Mouse (Mus musculus): ENCODE measurements around the gene Ccna1. TPM values are rescaled to one million over a fixed set of nuclear protein-coding genes. Genes with fewer than 3 reads are reported as not detected.

Gene Ccna1
- total and polyA plus RNA-seq, 3 experiments, result not detected

DNA sequence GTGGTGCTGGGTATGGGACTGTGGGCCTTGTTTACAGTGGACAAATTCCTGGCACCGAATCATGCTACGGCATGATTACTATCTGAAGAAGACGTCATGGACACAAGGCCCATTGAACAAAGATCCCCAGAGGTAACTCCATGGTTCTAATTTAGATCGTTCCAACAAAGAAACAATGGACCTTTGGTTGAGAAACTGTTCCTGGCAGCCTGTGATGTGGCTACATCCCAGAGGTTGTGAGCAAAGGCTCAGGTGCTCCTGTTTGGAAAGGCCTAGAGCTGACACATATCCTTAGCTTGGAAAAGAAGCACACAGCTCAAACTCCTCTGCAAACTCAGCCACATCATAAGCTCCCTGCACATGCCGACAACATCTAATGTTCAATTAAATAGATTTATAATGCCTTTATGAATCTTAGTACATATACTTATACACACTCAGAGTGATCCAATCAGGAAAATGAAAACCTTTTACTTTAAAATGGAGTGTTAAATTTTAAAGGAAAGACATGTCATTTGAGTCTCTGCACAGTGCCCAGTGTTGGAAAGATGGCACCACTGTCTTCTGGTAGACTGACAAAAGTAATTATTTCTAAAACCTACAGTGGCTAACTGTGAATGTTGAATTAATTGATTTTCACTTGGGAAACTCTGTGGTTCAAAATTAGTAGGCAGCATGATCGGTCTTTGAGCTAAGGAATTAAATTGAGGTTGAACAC, 19.4 kb upstream of the Ccna1 start:
- DNase-seq (ENCODE audit: extremely low read depth), result no peak
- no peaks in the 10 kb centered on the region for H3K79me2 ChIP-seq (replicated peaks; ENCODE audit: control insufficient read depth, extremely low read depth, insufficient read depth, poor library complexity, severe bottlenecking)
- dilution Hi-C loops (cut with MboI; ENCODE audit: extremely low pct_ligation_motif_present, extremely low pct_unique_long_range_greater_than_20kb, low sequenced_read_pairs), result no loop called here
- no peaks in the 10 kb centered on the region for H3K9me3 ChIP-seq (replicated peaks; ENCODE audit: low read length)
- H3K27ac ChIP-seq (ENCODE audit: insufficient read depth, low read depth), result no peak overlapping the region
- no peak overlapping the region for H3K4me3 ChIP-seq (replicated peaks in 1 of 3; ENCODE audit: low read depth in 2 of 3, low read length in 2 of 3, poor library complexity in 1 of 3)
- no peak overlapping the region for H3K4me2 ChIP-seq (ENCODE audit: insufficient read depth, low read depth, poor library complexity, severe bottlenecking)
- H3K4me1 ChIP-seq (ENCODE audit: control insufficient read depth in 1 of 2, insufficient read depth in 2 of 2), result no peaks in the 10 kb centered on the region
- H3K27me3 ChIP-seq (replicated peaks), result no peaks in the 10 kb centered on the region
- no peaks in the 10 kb centered on the region for H3K36me3 ChIP-seq (replicated peaks in 1 of 2; ENCODE audit: control insufficient read depth in 1 of 2, insufficient read depth in 1 of 2, low read length in 1 of 2)
- TF ChIP-seq NRF1 (IDR thresholded peaks at IDR 0.05; ENCODE audit: low read depth, low read length) (no peak), EP300 (IDR thresholded peaks at IDR 0.05; ENCODE audit: low read length) (no peak), RCOR1 (conservative IDR thresholded peaks at IDR 0.05; ENCODE audit: low read depth, low read length) (no peak), ELF1 (IDR thresholded peaks at IDR 0.05; ENCODE audit: low read depth, low read length) (no peak), JUND (conservative IDR thresholded peaks at IDR 0.05; ENCODE audit: low read depth, low read length) (no peak), BHLHE40 (IDR thresholded peaks at IDR 0.05; ENCODE audit: low read depth, low read length) (no peak), MAX (IDR thresholded peaks at IDR 0.05; ENCODE audit: low read length) (no peak), PAX5 (IDR thresholded peaks at IDR 0.05; ENCODE audit: low read length) (no peak), SIN3A (IDR thresholded peaks at IDR 0.05; ENCODE audit: low read length) (no peak), ZKSCAN1 (IDR thresholded peaks at IDR 0.05; ENCODE audit: borderline replicate concordance, low read depth, low read length) (no peak), MEF2A (IDR thresholded peaks at IDR 0.05; ENCODE audit: borderline replicate concordance, low read depth, low read length) (no peak), CHD2 (IDR thresholded peaks at IDR 0.05; ENCODE audit: low read length) (no peak), CHD1 (IDR thresholded peaks at IDR 0.05; ENCODE audit: low read depth, low read length) (no peak), MAFK (IDR thresholded peaks at IDR 0.05; ENCODE audit: insufficient replicate concordance, low read length) (no peak), SMC3 (IDR thresholded peaks at IDR 0.05; ENCODE audit: low read depth, low read length) (no peak), ZNF384 (IDR thresholded peaks at IDR 0.05; ENCODE audit: low read depth, low read length) (no peak)
- in situ Hi-C loops (cut with MboI; ENCODE audit: low pct_ligation_motif_present, low pct_unique_long_range_greater_than_20kb, low sequenced_read_pairs), result loop anchor here (25.0 kb wide), 1 partner anchor 712 kb away; the partner anchor contains the start of gene Postn
- no peak overlapping the region for H3K9ac ChIP-seq (ENCODE audit: insufficient read depth, low read depth)

DNA sequence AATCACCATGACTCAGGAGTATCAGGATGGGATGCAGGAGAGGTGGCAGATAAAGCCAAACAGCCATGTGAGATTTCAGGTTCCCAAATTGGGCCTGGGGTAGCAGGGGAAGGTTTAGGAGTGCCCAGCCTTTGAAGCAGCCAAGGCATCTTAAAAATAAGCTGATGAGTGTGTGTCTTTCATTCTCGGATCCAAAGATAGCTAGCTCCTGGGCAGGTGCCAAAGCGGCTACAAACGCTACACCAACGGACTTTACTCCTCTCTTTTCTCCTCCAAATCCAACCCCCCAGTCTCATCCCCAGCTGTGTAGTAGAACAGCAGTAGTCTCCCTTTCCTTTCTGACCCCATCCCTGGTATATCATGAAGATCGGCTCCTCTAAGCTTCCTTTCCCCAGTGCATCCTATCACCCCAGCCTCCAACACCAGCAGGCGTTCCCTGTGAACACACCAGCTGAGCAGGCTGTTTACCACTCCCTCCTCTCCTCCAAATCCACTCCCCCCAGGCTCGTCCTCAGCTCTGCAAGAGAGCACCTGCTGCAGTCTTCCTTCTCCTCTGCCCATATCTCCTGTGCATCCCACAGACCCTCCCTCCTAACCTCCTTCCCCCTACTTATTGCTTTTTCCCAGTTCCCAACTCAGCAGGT, 12.6 kb upstream of the Ccna1 start:
- Histone ChIP-seq H3K27me3 (replicated peaks) (no peaks in the 10 kb centered on the region), H3K36me3 (replicated peaks in 1 of 2; ENCODE audit: control insufficient read depth in 1 of 2, insufficient read depth in 1 of 2, low read length in 1 of 2) (no peaks in the 10 kb centered on the region), H3K4me2 (ENCODE audit: insufficient read depth, low read depth, poor library complexity, severe bottlenecking) (no peak overlapping the region), H3K4me3 (replicated peaks in 1 of 3; ENCODE audit: low read depth in 2 of 3, low read length in 2 of 3, poor library complexity in 1 of 3) (no peak overlapping the region), H3K4me1 (ENCODE audit: control insufficient read depth in 1 of 2, insufficient read depth in 2 of 2) (no peaks in the 10 kb centered on the region), H3K79me2 (replicated peaks; ENCODE audit: control insufficient read depth, extremely low read depth, insufficient read depth, poor library complexity, severe bottlenecking) (no peaks in the 10 kb centered on the region), H3K9me3 (replicated peaks; ENCODE audit: low read length) (no peaks in the 10 kb centered on the region), H3K27ac (ENCODE audit: insufficient read depth, low read depth) (no peak overlapping the region), H3K9ac (ENCODE audit: insufficient read depth, low read depth) (no peak overlapping the region)
- in situ Hi-C loops (cut with MboI; ENCODE audit: low pct_ligation_motif_present, low pct_unique_long_range_greater_than_20kb, low sequenced_read_pairs) (loop anchor here (10.0 to 25.0 kb wide), 2 partner anchors 253 to 706 kb away; partner anchors contain the start of gene Postn), dilution Hi-C loops (cut with MboI; ENCODE audit: extremely low pct_ligation_motif_present, extremely low pct_unique_long_range_greater_than_20kb, low sequenced_read_pairs) (no loop called here)
- TF ChIP-seq MYC (IDR thresholded peaks at IDR 0.05; ENCODE audit: low read depth, low read length) (no peak), MEF2A (IDR thresholded peaks at IDR 0.05; ENCODE audit: borderline replicate concordance, low read depth, low read length) (no peak), BHLHE40 (IDR thresholded peaks at IDR 0.05; ENCODE audit: low read depth, low read length) (no peak), ZNF384 (IDR thresholded peaks at IDR 0.05; ENCODE audit: low read depth, low read length) (no peak), GABPA (IDR thresholded peaks at IDR 0.05; ENCODE audit: insufficient replicate concordance, low read depth, low read length) (no peak), E2F4 (IDR thresholded peaks at IDR 0.05; ENCODE audit: insufficient replicate concordance, low read depth, low read length) (no peak), PAX5 (IDR thresholded peaks at IDR 0.05; ENCODE audit: low read length) (no peak), MAFK (IDR thresholded peaks at IDR 0.05; ENCODE audit: insufficient replicate concordance, low read length) (no peak), RCOR1 (conservative IDR thresholded peaks at IDR 0.05; ENCODE audit: low read depth, low read length) (no peak)
- DNase-seq (ENCODE audit: extremely low read depth), result no peak

Data from CH12.LX (cell line).